Mouse (Mus musculus) testis, adult 2 months (tissue): ENCODE measurements at regions not wholly inside any gene's neighbourhood (a gene's known extent, or its start where the extent isn't known, plus 50 kb on each side); places are given as distances from the start of the nearest gene placed in this dataset.

Experiments
- CTCF ChIP-seq: fragments of 200-500 bp; IDR thresholded peaks from 2 replicates; pipeline ENCODE4 v1.5.1; 2012; ENCODE audit warnings: low read depth, mild to moderate bottlenecking, inconsistent platforms, low read length, moderate library complexity; ENCODE audit not compliant: control insufficient read depth, insufficient read depth, insufficient replicate concordance
- POLR2A ChIP-seq: fragments of 200-500 bp; IDR thresholded peaks from 2 replicates; pipeline ENCODE4 v1.6.1; 2012; ENCODE audit warnings: low read depth, mild to moderate bottlenecking, inconsistent platforms, low read length, moderate library complexity; ENCODE audit not compliant: control insufficient read depth

DNA sequence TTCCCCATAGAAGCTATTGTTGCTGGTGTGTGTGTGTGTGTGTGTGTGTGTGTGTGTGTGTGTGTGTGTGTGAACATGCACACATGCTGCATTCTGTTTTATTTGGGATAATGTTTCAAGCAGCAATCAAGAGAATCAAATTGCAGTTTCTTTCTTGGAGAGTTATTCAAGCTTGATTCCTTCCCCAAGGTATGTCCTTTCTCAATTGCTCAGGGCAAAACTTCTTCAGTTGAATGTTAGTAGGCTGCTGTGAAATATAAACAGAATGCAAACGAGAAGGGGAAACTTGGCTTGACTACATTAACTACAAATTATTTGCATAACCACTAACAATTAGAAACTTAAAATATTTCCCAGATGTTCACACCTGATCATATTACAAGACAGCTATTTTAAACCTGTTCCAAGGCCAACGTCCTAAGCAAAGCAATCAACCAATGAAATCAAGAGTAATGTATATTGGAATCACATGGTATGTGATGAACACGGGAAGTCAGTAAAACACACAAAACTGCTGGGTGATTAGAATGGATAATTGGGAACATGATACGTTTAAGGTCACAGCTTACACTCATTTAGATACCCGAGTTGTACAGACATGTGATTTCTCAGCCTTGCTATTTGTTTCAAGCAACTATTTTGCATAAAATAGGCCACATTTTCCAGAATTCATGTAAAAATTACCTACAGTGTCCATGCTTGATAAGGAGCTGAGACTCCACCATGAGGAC is 116.2 kb downstream of the Cxcl12 start:
- no peak for TF ChIP-seq CTCF
- TF ChIP-seq POLR2A, result no peak
